Mouse (Mus musculus) midbrain, embryonic 16.5 days (tissue): ENCODE results near the gene Tesc. TPM values are rescaled to one million over a fixed set of nuclear protein-coding genes. Genes with fewer than 3 reads are reported as not detected.

ENCODE experiments used
- ATAC-seq: fragments of 200-750 bp; cut with Nextera tagmentation; 2 replicates; pipeline ENCODE4 v1.8.0; 2017; ENCODE audit warnings: moderate TSS enrichment
- H3K27ac ChIP-seq: fragments of 300-500 bp; sonication (generic); 2 replicates; pipeline ENCODE4 v1.5.1; 2014; ENCODE audit warnings: mild to moderate bottlenecking, low read length, mixed read lengths
- H3K27me3 ChIP-seq: fragments of 300-500 bp; sonication (generic); 2 replicates; pipeline ENCODE4 v1.6.1; 2014; ENCODE audit warnings: low read depth, low read length, mixed read lengths; ENCODE audit not compliant: control insufficient read depth, insufficient read depth
- H3K36me3 ChIP-seq: fragments of 300-500 bp; sonication (generic); 2 replicates; pipeline ENCODE4 v1.6.1; 2014; ENCODE audit warnings: mild to moderate bottlenecking, low read length, moderate library complexity, mixed read lengths; ENCODE audit not compliant: control insufficient read depth, insufficient read depth
- H3K4me1 ChIP-seq: fragments of 300-500 bp; sonication (generic); 2 replicates; pipeline ENCODE4 v1.6.1; 2014; ENCODE audit warnings: mild to moderate bottlenecking, low read length, mixed read lengths; ENCODE audit not compliant: control insufficient read depth, insufficient read depth
- H3K4me2 ChIP-seq: fragments of 300-500 bp; sonication (generic); 2 replicates; pipeline ENCODE4 v1.6.1; 2014; ENCODE audit warnings: mild to moderate bottlenecking, low read length, mixed read lengths
- H3K4me3 ChIP-seq: fragments of 300-500 bp; sonication (generic); 2 replicates; pipeline ENCODE4 v1.5.1; 2014; ENCODE audit warnings: low read depth, mild to moderate bottlenecking, low read length, moderate library complexity, mixed read lengths
- H3K9ac ChIP-seq: fragments of 300-500 bp; sonication (generic); 2 replicates; pipeline ENCODE4 v1.6.1; 2014; ENCODE audit warnings: low read depth, low read length, mixed read lengths
- H3K9me3 ChIP-seq: fragments of 300-500 bp; sonication (generic); replicated peaks from 2 replicates; pipeline ENCODE4 v1.6.1; 2014; ENCODE audit warnings: mild to moderate bottlenecking, low read length, mixed read lengths; ENCODE audit not compliant: control insufficient read depth, poor library complexity, severe bottlenecking
- WGBS: fragments of 180-500 bp; shearing (Covaris S2); extraction: QIAGEN DNeasy Blood & Tissue Kit; methylation state at CpG from one replicate; pipeline ENCODE4 v1.1.7; 2014; 5-methylcytosine and 5-hydroxymethylcytosine counted together
- polyA plus RNA-seq: library from polyadenylated mRNA; unstranded; fragments of >200 nt; fragmentation: Nextera tagmentation; extraction: Ambion mirVana; gene quantifications from 2 replicates; pipeline ENCODE4 v1.2.1, GENCODE M21; 2015

Gene Tesc
- polyA plus RNA-seq, 1 experiment from 2014 or later: 6.8 TPM

DNA sequence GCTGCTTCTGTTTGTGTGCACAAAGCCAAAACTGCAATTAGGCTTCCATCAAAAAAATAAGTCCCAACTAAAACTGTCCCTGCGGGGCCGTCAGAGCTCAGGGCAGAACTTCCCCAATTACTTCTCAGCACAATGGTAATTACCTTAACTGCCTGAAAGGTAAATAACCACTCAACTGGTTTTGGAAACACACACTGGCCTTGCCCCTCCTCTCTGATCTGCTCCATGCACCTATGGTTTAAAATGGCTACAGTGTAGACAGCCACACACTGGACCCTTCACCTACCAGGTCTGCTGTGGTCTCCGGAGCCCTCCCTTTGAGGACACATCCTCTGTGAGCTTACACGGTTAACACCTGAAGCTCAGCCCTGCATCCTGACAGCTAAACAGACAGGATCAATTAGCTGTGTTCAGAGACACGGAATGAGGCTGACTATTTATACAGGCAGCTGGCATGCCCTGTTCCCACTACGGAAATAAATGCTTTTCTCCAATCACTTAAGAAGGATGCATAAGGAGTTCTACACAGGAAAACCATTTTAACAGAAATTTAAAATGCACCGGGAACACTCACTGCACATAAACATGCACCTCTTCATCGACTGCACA is 72.4 kb downstream of the Tesc start:
- H3K36me3 ChIP-seq: no peaks in the 10 kb centered on the region; the same call in 1 of the 2 replicates
- WGBS: 71% methylated on average over 8 of the region's 8 CpGs
- ATAC-seq: no peak
- H3K4me1 ChIP-seq: peaks cover 10% of the 10 kb centered on the region
- 0 out of 2 replicates have a peak overlapping the region, but pooled peaks have one; percentile 5 for H3K27ac ChIP-seq
- no peak overlapping the region for H3K9ac ChIP-seq
- no peak overlapping the region for H3K4me3 ChIP-seq
- no peaks in the 10 kb centered on the region for H3K27me3 ChIP-seq
- H3K9me3 ChIP-seq: no peaks in the 10 kb centered on the region
- H3K4me2 ChIP-seq: no peak overlapping the region

DNA sequence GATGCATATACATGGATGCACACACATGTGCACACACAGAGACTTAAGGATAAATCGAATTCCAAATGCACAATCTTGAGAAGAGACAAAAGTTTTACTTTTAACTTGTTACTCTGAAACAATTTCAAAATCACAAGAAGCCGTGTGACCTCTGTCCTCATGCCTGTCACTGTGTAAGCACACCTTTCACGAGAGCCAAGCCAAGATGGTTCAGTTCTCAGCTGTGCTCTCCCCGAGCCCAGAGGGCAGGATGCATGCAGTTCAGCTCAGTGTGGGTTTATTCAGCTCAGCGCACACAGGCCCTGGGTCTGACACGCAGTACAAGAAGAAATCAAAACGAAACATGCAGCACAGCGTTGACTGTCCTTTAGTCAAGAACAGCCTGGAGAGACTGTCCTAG is 78.0 kb downstream of the Tesc start:
- Histone ChIP-seq H3K4me3 (no peak overlapping the region), H3K27me3 (no peaks in the 10 kb centered on the region), H3K4me1 (peaks cover 8% of the 10 kb centered on the region), H3K36me3 (no peaks in the 10 kb centered on the region; the same call in 1 of the 2 replicates), H3K4me2 (no peak overlapping the region), H3K9me3 (no peaks in the 10 kb centered on the region), H3K27ac (no peak overlapping the region), H3K9ac (no peak overlapping the region)
- WGBS: 87% methylated on average over 8 of the region's 8 CpGs
- no peak for ATAC-seq

DNA sequence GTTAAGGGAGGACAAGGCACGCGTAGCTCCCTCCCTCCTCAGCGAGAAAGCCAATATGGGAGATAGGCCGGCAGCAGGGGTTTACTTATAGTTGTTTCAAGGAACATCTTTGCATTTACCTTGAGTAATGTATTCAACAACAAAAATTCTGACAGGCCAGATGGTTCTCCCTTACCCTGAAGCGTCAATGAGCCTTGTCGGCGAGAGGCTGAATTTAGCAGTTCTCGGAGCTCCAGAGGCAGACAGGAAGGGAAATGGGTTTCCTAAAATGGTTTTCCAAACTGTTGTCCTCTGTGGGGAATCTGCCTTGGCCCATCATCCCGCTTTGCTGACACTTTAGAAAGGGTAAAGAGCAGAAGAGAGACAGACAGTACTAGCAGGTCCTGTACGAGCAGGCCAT is 79.1 kb downstream of the Tesc start:
- Histone ChIP-seq H3K9ac (no peak overlapping the region), H3K9me3 (no peaks in the 10 kb centered on the region), H3K36me3 (peaks cover 6% of the 10 kb centered on the region), H3K4me2 (no peak overlapping the region), H3K4me3 (no peak overlapping the region), H3K27ac (no peak overlapping the region), H3K27me3 (no peaks in the 10 kb centered on the region), H3K4me1 (peaks cover 6% of the 10 kb centered on the region)
- ATAC-seq: no peak
- WGBS: 93% methylated on average over 10 of the region's 10 CpGs

DNA sequence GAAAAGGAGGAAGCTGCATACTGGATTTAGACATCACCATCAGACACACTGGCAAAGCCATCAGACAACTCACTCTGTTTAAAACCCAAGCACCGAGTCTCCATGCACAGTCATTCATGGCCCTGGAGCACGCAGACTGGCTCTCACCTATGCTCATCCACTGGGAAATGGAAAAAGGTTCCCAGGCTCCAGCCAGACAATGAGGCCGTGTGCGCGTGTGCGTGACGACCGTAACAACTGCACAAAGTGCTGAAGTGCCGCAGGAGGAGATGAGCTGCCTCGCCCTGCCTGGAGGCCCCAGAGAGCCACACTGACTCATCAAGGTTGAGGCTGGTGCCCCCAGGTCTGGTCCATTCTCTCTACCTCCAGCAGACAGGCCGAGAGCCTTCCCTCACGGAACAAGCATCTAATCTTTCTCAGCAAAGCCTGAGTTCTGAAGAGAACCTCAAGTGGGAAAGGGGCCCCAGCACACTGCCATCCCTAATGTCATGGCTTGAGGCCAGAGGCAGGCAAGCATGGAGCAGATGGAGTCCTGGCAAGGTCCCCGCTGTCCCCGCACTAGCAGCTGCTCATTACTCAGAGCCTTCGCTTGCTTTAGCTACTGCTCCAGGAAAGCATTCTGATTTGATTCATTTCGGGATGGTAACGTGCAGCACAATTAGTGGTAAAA is 80.7 kb downstream of the Tesc start:
- Histone ChIP-seq H3K9ac (no peak overlapping the region; the same call in 1 of the 2 replicates), H3K27me3 (no peaks in the 10 kb centered on the region), H3K4me1 (peaks cover 6% of the 10 kb centered on the region), H3K4me3 (no peak overlapping the region), H3K4me2 (no peak overlapping the region), H3K36me3 (peaks cover 6% of the 10 kb centered on the region), H3K27ac (peak overlapping the region; percentile 63), H3K9me3 (no peaks in the 10 kb centered on the region)
- peak; percentile 60 for ATAC-seq
- 62% methylated on average over 17 of the region's 17 CpGs for WGBS

DNA sequence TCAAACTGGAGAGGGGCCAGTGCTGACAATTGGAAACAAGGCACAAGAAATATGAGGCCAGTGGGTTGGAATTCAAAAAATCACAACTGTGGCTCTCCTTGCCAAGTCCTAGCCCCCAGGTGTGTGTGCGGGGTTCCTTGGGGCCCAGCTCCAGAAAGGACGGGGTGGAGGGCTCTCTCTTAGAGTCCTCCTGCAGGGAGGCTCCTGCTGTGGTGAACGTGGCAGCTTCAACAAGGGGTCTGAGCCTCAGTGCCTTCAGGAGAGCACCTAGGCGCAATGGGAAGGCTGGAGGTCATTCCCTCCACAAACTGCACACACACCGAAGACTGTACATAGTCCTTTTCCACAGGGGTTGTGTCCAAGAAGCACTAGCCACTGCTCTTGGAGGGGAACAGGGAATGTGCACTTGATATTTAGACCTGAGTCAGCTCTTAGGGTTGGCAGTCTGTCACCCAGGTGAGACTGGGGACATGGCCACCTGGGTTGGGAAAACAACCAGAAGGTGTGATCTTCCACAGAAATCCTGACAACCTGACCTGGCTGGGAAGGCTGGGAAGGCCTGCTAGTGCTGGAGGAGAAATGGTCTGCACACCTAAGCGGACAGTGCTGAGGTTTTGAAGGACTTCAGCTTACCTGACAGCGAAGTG is 81.4 kb downstream of the Tesc start:
- no peaks in the 10 kb centered on the region for H3K9me3 ChIP-seq
- no peak overlapping the region for H3K9ac ChIP-seq
- WGBS: 83% methylated on average over 7 of the region's 7 CpGs
- H3K4me3 ChIP-seq: no peak overlapping the region
- H3K4me1 ChIP-seq: peaks cover 6% of the 10 kb centered on the region
- peak overlapping the region; percentile 63; the same call in 1 of the 2 replicates for H3K27ac ChIP-seq
- H3K4me2 ChIP-seq: no peak overlapping the region
- ATAC-seq: no peak
- H3K36me3 ChIP-seq: peaks cover 6% of the 10 kb centered on the region
- no peaks in the 10 kb centered on the region for H3K27me3 ChIP-seq

Other genes with a start within 250 kb of the Tesc start
- gene Nos1, start 246.7 kb upstream of the Tesc start, polyA plus RNA-seq: 2.9 and 3.0 TPM in 2 replicates
- 173 and 181 TPM in 2 replicates for gene Fbxo21, start 51.0 kb upstream of the Tesc start, polyA plus RNA-seq
- gene Fbxw8, start 127.7 kb downstream of the Tesc start, polyA plus RNA-seq: 18.4 TPM in 2 replicates
- gene Hrk, start 136.9 kb downstream of the Tesc start, polyA plus RNA-seq: 4.1 and 4.6 TPM in 2 replicates
- 11.5 and 11.9 TPM in 2 replicates for gene Rnft2, start 217.4 kb downstream of the Tesc start, polyA plus RNA-seq
- gene 2410131K14Rik, start 217.5 kb downstream of the Tesc start, polyA plus RNA-seq: 18.1 and 18.2 TPM in 2 replicates